Mouse (Mus musculus): ENCODE data around the gene Ttc16. TPM values are rescaled to one million over a fixed set of nuclear protein-coding genes. Genes with fewer than 3 reads are reported as not detected.
A peak's percentile ranks its signal among the peaks of the same experiment; 100 is the strongest.

Gene Ttc16
- polyA plus RNA-seq, 1 experiment from 2014 or later, result 0.22 TPM

DNA sequence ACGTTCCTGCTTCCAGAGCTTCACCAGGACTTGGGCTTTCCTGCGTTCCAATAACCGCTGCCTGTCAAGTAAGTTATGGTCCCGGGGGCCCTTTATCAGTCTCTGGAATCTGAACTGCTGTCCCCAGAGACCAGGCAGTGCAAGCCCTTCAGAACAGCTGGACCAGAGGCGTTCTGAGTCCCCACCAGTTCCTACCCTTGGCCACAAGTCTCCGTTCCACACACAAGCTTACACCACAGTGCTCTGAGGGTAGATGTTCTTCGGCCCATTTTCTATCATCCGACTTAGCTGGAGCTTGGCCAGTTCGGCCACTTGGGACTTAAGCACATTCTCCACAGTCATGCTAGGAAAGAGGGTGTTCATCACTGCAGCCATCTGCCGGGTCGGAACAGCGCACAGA lies 8.2 kb downstream of the Ttc16 start:
- 77% methylated on average over 12 of the region's 12 CpGs for WGBS
- Histone ChIP-seq H3K27me3 (ENCODE audit: control insufficient read depth, insufficient read depth, low read length) (no peaks in the 10 kb centered on the region), H3K36me3 (ENCODE audit: control insufficient read depth, insufficient read depth, low read length) (peaks cover 13% of the 10 kb centered on the region), H3K9me3 (ENCODE audit: control insufficient read depth, low read length) (no peaks in the 10 kb centered on the region), H3K9ac (ENCODE audit: low read length) (no peak overlapping the region), H3K4me2 (ENCODE audit: low read length) (no peak overlapping the region), H3K27ac (replicated peaks in 1 of 2; ENCODE audit: control insufficient read depth in 1 of 2, insufficient read depth in 1 of 2, low read depth in 2 of 2, low read length in 2 of 2) (no peak overlapping the region), H3K4me3 (ENCODE audit: control insufficient read depth in 1 of 2, insufficient read depth in 1 of 2, low read depth in 1 of 2, low read length in 2 of 2) (no peak overlapping the region), H3K4me1 (ENCODE audit: control insufficient read depth in 2 of 2, insufficient read depth in 2 of 2, low read length in 2 of 2) (no peaks in the 10 kb centered on the region)
- ATAC-seq (ENCODE audit: insufficient number of reproducible peaks, insufficient read depth, low FRiP score, low read depth), result no peak

GRCm38 (mm10) chr2:32763353-32763752 lies 12.1 kb downstream of the Ttc16 start:
- 70% methylated on average over 3 of the region's 3 CpGs for WGBS
- ATAC-seq (ENCODE audit: insufficient number of reproducible peaks, insufficient read depth, low FRiP score, low read depth), result no peak
- Histone ChIP-seq H3K36me3 (ENCODE audit: control insufficient read depth, insufficient read depth, low read length) (peaks cover 40% of the 10 kb centered on the region), H3K27me3 (ENCODE audit: control insufficient read depth, insufficient read depth, low read length) (no peaks in the 10 kb centered on the region), H3K4me1 (ENCODE audit: control insufficient read depth in 2 of 2, insufficient read depth in 2 of 2, low read length in 2 of 2) (no peaks in the 10 kb centered on the region), H3K27ac (replicated peaks in 1 of 2; ENCODE audit: control insufficient read depth in 1 of 2, insufficient read depth in 1 of 2, low read depth in 2 of 2, low read length in 2 of 2) (no peak overlapping the region), H3K9ac (ENCODE audit: low read length) (no peak overlapping the region), H3K9me3 (ENCODE audit: control insufficient read depth, low read length) (no peaks in the 10 kb centered on the region), H3K4me3 (ENCODE audit: control insufficient read depth in 1 of 2, insufficient read depth in 1 of 2, low read depth in 1 of 2, low read length in 2 of 2) (no peak overlapping the region), H3K4me2 (ENCODE audit: low read length) (no peak overlapping the region)

DNA sequence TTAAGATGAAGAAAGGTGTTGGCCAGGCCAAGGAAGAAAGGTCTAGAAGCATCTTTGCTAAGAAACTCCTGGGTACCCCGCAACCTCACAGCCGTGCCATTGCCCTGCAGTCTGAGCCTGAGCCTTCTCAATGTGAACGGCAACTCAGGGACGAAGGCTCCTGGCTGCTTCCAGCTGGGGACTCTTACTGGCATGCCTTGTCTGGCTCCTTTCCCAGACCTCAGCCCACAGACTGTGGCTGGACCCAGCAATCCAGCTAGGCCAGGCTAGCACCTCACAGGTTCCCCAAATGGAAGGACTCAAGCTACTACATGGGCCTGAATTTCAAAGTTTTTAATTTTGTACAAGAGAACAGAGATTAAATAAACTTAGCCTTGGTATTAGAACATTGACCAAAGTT lies 13.6 kb downstream of the Ttc16 start:
- no peaks in the 10 kb centered on the region for H3K27me3 ChIP-seq (ENCODE audit: control insufficient read depth, insufficient read depth, low read length)
- H3K27ac ChIP-seq (replicated peaks in 1 of 2; ENCODE audit: control insufficient read depth in 1 of 2, insufficient read depth in 1 of 2, low read depth in 2 of 2, low read length in 2 of 2), result no peak overlapping the region
- H3K4me3 ChIP-seq (ENCODE audit: control insufficient read depth in 1 of 2, insufficient read depth in 1 of 2, low read depth in 1 of 2, low read length in 2 of 2), result no peak overlapping the region
- H3K9ac ChIP-seq (ENCODE audit: low read length), result no peak overlapping the region
- ATAC-seq (ENCODE audit: insufficient number of reproducible peaks, insufficient read depth, low FRiP score, low read depth), result no peak
- no peaks in the 10 kb centered on the region for H3K4me1 ChIP-seq (ENCODE audit: control insufficient read depth in 2 of 2, insufficient read depth in 2 of 2, low read length in 2 of 2)
- 71% methylated on average over 4 of the region's 4 CpGs for WGBS
- peaks cover 40% of the 10 kb centered on the region for H3K36me3 ChIP-seq (ENCODE audit: control insufficient read depth, insufficient read depth, low read length)
- no peaks in the 10 kb centered on the region for H3K9me3 ChIP-seq (ENCODE audit: control insufficient read depth, low read length)
- H3K4me2 ChIP-seq (ENCODE audit: low read length), result no peak overlapping the region

DNA sequence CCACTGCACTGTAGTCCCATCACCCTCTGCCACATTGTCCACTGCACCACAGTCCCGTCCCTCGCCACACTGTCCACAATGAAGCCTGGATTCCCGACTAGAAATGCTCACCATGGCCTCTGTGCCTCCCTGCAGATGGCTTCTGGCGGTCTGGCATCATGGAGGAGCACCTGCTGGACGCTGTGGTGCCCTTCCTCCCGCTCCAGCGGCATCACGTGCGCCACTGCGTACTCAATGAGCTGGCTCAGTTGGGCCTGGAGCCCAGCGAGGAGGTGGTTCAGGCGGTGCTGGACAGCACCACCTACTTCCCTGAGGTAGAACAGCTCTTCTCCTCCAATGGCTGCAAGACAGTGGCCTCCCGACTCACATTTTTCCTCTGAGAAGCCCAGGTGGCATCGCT lies 14.1 kb downstream of the Ttc16 start:
- Histone ChIP-seq H3K27ac (replicated peaks in 1 of 2; ENCODE audit: control insufficient read depth in 1 of 2, insufficient read depth in 1 of 2, low read depth in 2 of 2, low read length in 2 of 2) (no peak overlapping the region), H3K4me3 (ENCODE audit: control insufficient read depth in 1 of 2, insufficient read depth in 1 of 2, low read depth in 1 of 2, low read length in 2 of 2) (no peak overlapping the region), H3K9ac (ENCODE audit: low read length) (no peak overlapping the region), H3K27me3 (ENCODE audit: control insufficient read depth, insufficient read depth, low read length) (no peaks in the 10 kb centered on the region), H3K4me2 (ENCODE audit: low read length) (no peak overlapping the region), H3K36me3 (ENCODE audit: control insufficient read depth, insufficient read depth, low read length) (peaks cover 40% of the 10 kb centered on the region), H3K9me3 (ENCODE audit: control insufficient read depth, low read length) (no peaks in the 10 kb centered on the region), H3K4me1 (ENCODE audit: control insufficient read depth in 2 of 2, insufficient read depth in 2 of 2, low read length in 2 of 2) (no peaks in the 10 kb centered on the region)
- WGBS, result 90% methylated on average over 14 of the region's 14 CpGs
- ATAC-seq (ENCODE audit: insufficient number of reproducible peaks, insufficient read depth, low FRiP score, low read depth), result no peak

- H3K4me2 ChIP-seq (ENCODE audit: low read length), result no peak overlapping the region
- no peaks in the 10 kb centered on the region for H3K4me1 ChIP-seq (ENCODE audit: control insufficient read depth in 2 of 2, insufficient read depth in 2 of 2, low read length in 2 of 2)
- no peak for ATAC-seq (ENCODE audit: insufficient number of reproducible peaks, insufficient read depth, low FRiP score, low read depth)
- peaks cover 52% of the 10 kb centered on the region for H3K36me3 ChIP-seq (ENCODE audit: control insufficient read depth, insufficient read depth, low read length)
- H3K27me3 ChIP-seq (ENCODE audit: control insufficient read depth, insufficient read depth, low read length), result no peaks in the 10 kb centered on the region
- H3K27ac ChIP-seq (replicated peaks in 1 of 2; ENCODE audit: control insufficient read depth in 1 of 2, insufficient read depth in 1 of 2, low read depth in 2 of 2, low read length in 2 of 2), result no peak overlapping the region
- no peak overlapping the region for H3K4me3 ChIP-seq (ENCODE audit: control insufficient read depth in 1 of 2, insufficient read depth in 1 of 2, low read depth in 1 of 2, low read length in 2 of 2)
- 72% methylated on average over 2 of the region's 2 CpGs for WGBS
- H3K9me3 ChIP-seq (ENCODE audit: control insufficient read depth, low read length), result no peaks in the 10 kb centered on the region
- H3K9ac ChIP-seq (ENCODE audit: low read length), result no peak overlapping the region
Observed at GRCm38 (mm10) chr2:32759001-32759400, 16.4 kb downstream of the Ttc16 start.

DNA sequence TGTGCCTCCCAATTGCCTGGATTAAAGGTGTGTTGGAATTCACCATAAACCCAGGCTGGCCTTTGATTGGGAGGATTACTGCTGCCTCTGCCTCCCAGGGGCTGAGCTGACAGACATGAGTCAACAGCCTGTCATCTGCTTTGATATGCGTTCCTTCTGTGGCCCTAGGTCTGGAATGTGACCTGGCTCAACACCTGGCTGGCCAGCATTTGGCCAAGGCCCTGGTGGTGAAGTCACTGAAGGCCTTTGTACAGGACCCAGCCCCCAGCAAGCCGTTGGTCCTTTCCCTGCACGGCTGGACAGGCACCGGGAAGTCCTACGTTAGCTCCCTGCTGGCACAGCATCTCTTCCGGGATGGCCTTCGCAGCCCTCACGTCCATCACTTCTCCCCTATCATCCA lies 16.9 kb downstream of the Ttc16 start:
- peaks cover 55% of the 10 kb centered on the region for H3K36me3 ChIP-seq (ENCODE audit: control insufficient read depth, insufficient read depth, low read length)
- no peak overlapping the region for H3K27ac ChIP-seq (replicated peaks in 1 of 2; ENCODE audit: control insufficient read depth in 1 of 2, insufficient read depth in 1 of 2, low read depth in 2 of 2, low read length in 2 of 2)
- 71% methylated on average over 8 of the region's 8 CpGs for WGBS
- no peaks in the 10 kb centered on the region for H3K27me3 ChIP-seq (ENCODE audit: control insufficient read depth, insufficient read depth, low read length)
- no peaks in the 10 kb centered on the region for H3K4me1 ChIP-seq (ENCODE audit: control insufficient read depth in 2 of 2, insufficient read depth in 2 of 2, low read length in 2 of 2)
- no peak overlapping the region for H3K4me2 ChIP-seq (ENCODE audit: low read length)
- no peak overlapping the region for H3K9ac ChIP-seq (ENCODE audit: low read length)
- ATAC-seq (ENCODE audit: insufficient number of reproducible peaks, insufficient read depth, low FRiP score, low read depth), result no peak
- no peaks in the 10 kb centered on the region for H3K9me3 ChIP-seq (ENCODE audit: control insufficient read depth, low read length)
- no peak overlapping the region for H3K4me3 ChIP-seq (ENCODE audit: control insufficient read depth in 1 of 2, insufficient read depth in 1 of 2, low read depth in 1 of 2, low read length in 2 of 2)

DNA sequence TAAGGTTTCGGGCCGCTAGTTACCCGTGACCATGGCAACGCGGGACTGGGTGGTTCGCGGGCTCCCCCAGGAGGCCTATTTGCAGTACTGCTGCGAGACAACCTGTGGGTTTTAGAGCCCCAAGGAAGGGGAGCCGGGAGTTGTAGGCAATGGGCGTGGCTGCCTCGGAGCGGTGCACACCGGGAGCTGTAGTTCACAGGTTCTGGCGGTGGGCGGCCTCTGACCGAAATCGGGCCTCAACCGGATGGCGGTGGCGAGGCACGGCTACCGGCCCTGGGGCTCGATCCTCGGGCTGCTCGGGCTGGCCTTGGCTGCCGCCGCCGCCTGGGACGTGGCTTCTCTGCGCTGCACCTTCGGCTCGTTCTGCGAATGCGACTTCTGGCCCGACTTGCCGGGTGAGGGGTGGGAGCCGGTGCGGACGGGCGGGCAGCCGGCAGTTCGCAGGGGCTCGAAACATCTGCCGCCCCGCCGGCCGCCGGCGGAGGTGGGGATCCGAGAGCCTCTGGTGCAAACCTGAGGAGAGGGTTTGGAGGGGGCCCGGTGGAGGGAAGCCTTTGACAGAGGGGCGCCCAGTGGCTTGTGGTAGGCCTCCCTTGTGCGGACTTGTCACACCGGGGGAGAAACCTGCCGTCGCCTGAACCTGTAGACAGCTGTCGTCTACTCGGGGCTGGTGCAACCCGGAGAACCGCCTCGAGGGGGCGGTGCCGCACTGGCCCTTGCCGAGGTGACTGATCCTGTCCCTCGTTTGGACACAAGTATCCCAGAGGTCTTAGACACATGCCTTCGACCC lies 18.2 kb downstream of the Ttc16 start, which contains the start of gene Tor2a:
TSS of gene Tor2a (plus strand) at position 179 of the 790 bp plus-strand sequence.
- Histone ChIP-seq H3K9me3 (ENCODE audit: control insufficient read depth, low read length) (no peaks in the 10 kb centered on the region), H3K9ac (ENCODE audit: low read length) (peak within 1 kb of the TSS; percentile 94), H3K4me3 (ENCODE audit: control insufficient read depth in 1 of 2, insufficient read depth in 1 of 2, low read depth in 1 of 2, low read length in 2 of 2) (peak within 1 kb of the TSS; percentile 79 to 81), H3K4me1 (ENCODE audit: control insufficient read depth in 2 of 2, insufficient read depth in 2 of 2, low read length in 2 of 2) (no peaks in the 10 kb centered on the region), H3K36me3 (ENCODE audit: control insufficient read depth, insufficient read depth, low read length) (peaks cover 55% of the 10 kb centered on the region), H3K27ac (replicated peaks in 1 of 2; ENCODE audit: control insufficient read depth in 1 of 2, insufficient read depth in 1 of 2, low read depth in 2 of 2, low read length in 2 of 2) (peak within 1 kb of the TSS; percentile 75 to 91), H3K4me2 (ENCODE audit: low read length) (peak within 1 kb of the TSS; percentile 70), H3K27me3 (ENCODE audit: control insufficient read depth, insufficient read depth, low read length) (no peaks in the 10 kb centered on the region)
- ATAC-seq (ENCODE audit: insufficient number of reproducible peaks, insufficient read depth, low FRiP score, low read depth), result peak; percentile 91
- WGBS, result under 1% methylated on average over 66 of the region's 66 CpGs

- Histone ChIP-seq H3K4me3 (ENCODE audit: control insufficient read depth in 1 of 2, insufficient read depth in 1 of 2, low read depth in 1 of 2, low read length in 2 of 2) (peak overlapping the region in 1 of 2 experiments; percentile 81; a peak in 2 of 4 replicates), H3K4me1 (ENCODE audit: control insufficient read depth in 2 of 2, insufficient read depth in 2 of 2, low read length in 2 of 2) (no peaks in the 10 kb centered on the region), H3K27ac (replicated peaks in 1 of 2; ENCODE audit: control insufficient read depth in 1 of 2, insufficient read depth in 1 of 2, low read depth in 2 of 2, low read length in 2 of 2) (no peak overlapping the region), H3K4me2 (ENCODE audit: low read length) (peak overlapping the region; percentile 38), H3K9ac (ENCODE audit: low read length) (no peak overlapping the region), H3K27me3 (ENCODE audit: control insufficient read depth, insufficient read depth, low read length) (no peaks in the 10 kb centered on the region), H3K9me3 (ENCODE audit: control insufficient read depth, low read length) (no peaks in the 10 kb centered on the region), H3K36me3 (ENCODE audit: control insufficient read depth, insufficient read depth, low read length) (peaks cover 54% of the 10 kb centered on the region)
- no peak for ATAC-seq (ENCODE audit: insufficient number of reproducible peaks, insufficient read depth, low FRiP score, low read depth)
- 41% methylated on average over 6 of the region's 6 CpGs for WGBS
Observed at GRCm38 (mm10) chr2:32756674-32757055, 18.8 kb downstream of the Ttc16 start.

All from heart, embryonic 14.5 days (tissue).